Mouse (Mus musculus) lung, postnatal 0 days (tissue): ENCODE results near the gene Rfng. TPM values are rescaled to one million over a fixed set of nuclear protein-coding genes. Genes with fewer than 3 reads are reported as not detected.

ENCODE experiments used
- ATAC-seq: fragments of 200-750 bp; cut with Nextera tagmentation; 2 replicates; pipeline ENCODE4 v1.8.0; 2017; ENCODE audit warnings: moderate library complexity
- DNase-seq: peaks from one replicate; pipeline ENCODE4 v3.0.0-alpha.2; 2016; ENCODE audit warnings: low spot score
- H3K27ac ChIP-seq: fragments of 300-500 bp; sonication (generic); 2 replicates; pipeline ENCODE4 v1.5.1; 2014; ENCODE audit warnings: antibody characterized with exemption, mild to moderate bottlenecking, low read length, mixed read lengths
- H3K27me3 ChIP-seq: fragments of 300-500 bp; sonication (generic); replicated peaks from 2 replicates; pipeline ENCODE4 v1.6.1; 2014; ENCODE audit warnings: low read length, mixed read lengths; ENCODE audit not compliant: insufficient read depth
- H3K36me3 ChIP-seq: fragments of 300-500 bp; sonication (generic); 2 replicates; pipeline ENCODE4 v1.6.1; 2014; ENCODE audit warnings: low read length, mixed read lengths; ENCODE audit not compliant: insufficient read depth
- H3K4me1 ChIP-seq: fragments of 300-500 bp; sonication (generic); 2 replicates; pipeline ENCODE4 v1.6.1; 2014; ENCODE audit warnings: antibody characterized with exemption, low read depth, low read length, mixed read lengths; ENCODE audit not compliant: insufficient read depth
- H3K4me2 ChIP-seq: fragments of 300-500 bp; sonication (generic); replicated peaks from 2 replicates; pipeline ENCODE4 v1.6.1; 2014; ENCODE audit warnings: low read depth, mild to moderate bottlenecking, low read length, moderate library complexity, mixed read lengths
- H3K4me3 ChIP-seq: fragments of 300-500 bp; sonication (generic); 2 replicates; pipeline ENCODE4 v1.5.1; 2014; ENCODE audit warnings: low read depth, low read length
- H3K9ac ChIP-seq: fragments of 300-500 bp; sonication (generic); replicated peaks from 2 replicates; pipeline ENCODE4 v1.6.1; 2014; ENCODE audit warnings: low read depth, mild to moderate bottlenecking
- H3K9me3 ChIP-seq: fragments of 300-500 bp; sonication (generic); 2 replicates; pipeline ENCODE4 v1.6.1; 2016; ENCODE audit warnings: low read length, mixed read lengths
- CTCF ChIP-seq: IDR thresholded peaks from 2 replicates; pipeline ENCODE4 v1.5.1; 2016; ENCODE audit warnings: antibody characterized with exemption, mild to moderate bottlenecking
- EP300 ChIP-seq: IDR thresholded peaks from 2 replicates; pipeline ENCODE4 v1.6.1; 2016; ENCODE audit warnings: antibody characterized with exemption, mild to moderate bottlenecking, control low read depth
- WGBS: fragments of 180-500 bp; shearing (Covaris S2); extraction: QIAGEN DNeasy Blood & Tissue Kit; methylation state at CpG from one replicate; pipeline ENCODE4 v1.1.7; 2014; 5-methylcytosine and 5-hydroxymethylcytosine counted together
- polyA plus RNA-seq: library from polyadenylated mRNA; unstranded; fragments of >200 nt; fragmentation: Nextera tagmentation; extraction: Ambion mirVana; gene quantifications from 2 replicates; pipeline ENCODE4 v1.2.1, GENCODE M21; 2015

Rfng gene
- polyA plus RNA-seq, 1 experiment from 2014 or later: 26.4 TPM

DNA sequence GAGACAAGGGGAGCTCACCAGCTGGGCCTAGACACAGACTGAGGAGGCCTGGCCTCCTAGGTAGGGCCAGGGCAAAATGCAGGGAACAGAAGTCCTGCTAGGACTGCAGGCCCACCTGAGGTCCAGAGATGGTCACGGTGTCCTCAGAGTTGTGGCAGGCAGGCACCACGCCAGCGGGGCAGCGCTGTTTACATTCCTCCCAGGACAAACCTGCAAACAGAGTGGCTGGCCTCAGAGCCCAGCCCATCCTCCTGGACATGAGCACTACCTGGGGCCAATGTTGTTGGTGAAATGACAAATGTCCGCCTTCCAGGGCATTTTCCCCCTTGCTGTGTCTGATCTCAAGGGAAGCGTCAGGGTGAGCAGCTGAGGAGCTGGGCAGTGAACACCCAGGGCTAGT, 33.4 kb upstream of the Rfng start:
- Histone ChIP-seq H3K4me1 (peaks cover 3% of the 10 kb centered on the region; the same call in 1 of the 2 replicates), H3K9me3 (no peaks in the 10 kb centered on the region), H3K36me3 (peaks cover 70% of the 10 kb centered on the region), H3K27ac (no peak overlapping the region), H3K4me2 (no peak overlapping the region), H3K27me3 (no peaks in the 10 kb centered on the region), H3K4me3 (no peak overlapping the region), H3K9ac (no peak overlapping the region)
- no peak for TF ChIP-seq EP300
- no peak for TF ChIP-seq CTCF
- 81% methylated on average over 6 of the region's 6 CpGs for WGBS
- ATAC-seq: no peak
- DNase-seq: no peak

DNA sequence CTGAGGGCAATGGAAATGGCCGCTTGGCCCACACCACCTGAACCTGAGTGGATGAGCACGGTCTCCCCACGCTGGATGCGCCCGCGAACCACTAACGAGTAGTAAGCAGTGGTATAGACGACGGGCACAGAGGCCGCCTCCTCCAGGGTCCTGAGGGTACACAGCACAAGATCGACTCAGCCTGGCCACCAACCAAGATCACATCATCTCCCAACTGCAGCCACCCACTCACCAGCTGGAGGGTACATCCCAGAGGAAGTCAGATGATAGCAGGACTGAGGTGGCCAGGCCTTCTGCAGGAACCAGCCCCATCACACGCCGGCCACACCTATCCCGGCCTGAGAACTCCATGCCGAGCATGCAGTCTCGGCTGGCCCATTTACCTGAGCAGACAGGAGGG, 28.1 kb upstream of the Rfng start:
- Histone ChIP-seq H3K27me3 (no peaks in the 10 kb centered on the region), H3K9ac (no peak overlapping the region), H3K4me1 (no peaks in the 10 kb centered on the region)

DNA sequence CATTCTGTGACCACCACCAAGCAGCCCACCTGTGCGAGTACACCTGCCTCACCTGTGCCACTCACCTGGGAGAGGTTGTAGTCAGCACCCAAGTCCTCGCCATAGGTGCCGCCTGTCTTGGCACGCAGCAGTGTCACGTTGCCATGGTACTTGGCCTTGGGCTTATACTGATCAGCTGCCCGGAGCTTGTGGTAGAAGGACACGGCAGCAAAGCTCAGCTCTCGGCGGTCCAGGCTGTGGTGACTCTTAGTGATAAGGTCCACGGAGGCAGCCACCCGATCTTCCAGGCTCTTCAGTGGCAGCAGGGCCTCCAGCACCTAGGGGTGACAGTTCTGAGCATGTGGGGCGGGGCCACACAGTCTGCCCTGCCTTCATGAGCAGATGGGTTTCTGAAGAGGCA, 24.0 kb upstream of the Rfng start:
- Histone ChIP-seq H3K4me1 (no peaks in the 10 kb centered on the region), H3K9ac (no peak overlapping the region), H3K4me2 (no peak overlapping the region), H3K36me3 (peaks cover 62% of the 10 kb centered on the region), H3K27ac (no peak overlapping the region), H3K9me3 (no peaks in the 10 kb centered on the region), H3K4me3 (no peak overlapping the region), H3K27me3 (no peaks in the 10 kb centered on the region)
- TF ChIP-seq CTCF (no peak), EP300 (no peak)
- DNase-seq (no peak), ATAC-seq (no peak)
- WGBS: 86% methylated on average over 12 of the region's 12 CpGs

More for the DNA sequence above, 28.1 kb upstream of the Rfng start:
- 91% methylated on average over 16 of the region's 16 CpGs for WGBS
- ATAC-seq (no peak), DNase-seq (no peak)
- peaks cover 92% of the 10 kb centered on the region for H3K36me3 ChIP-seq
- no peak overlapping the region for H3K27ac ChIP-seq
- H3K4me2 ChIP-seq: no peak overlapping the region
- no peaks in the 10 kb centered on the region for H3K9me3 ChIP-seq
- H3K4me3 ChIP-seq: no peak overlapping the region
- TF ChIP-seq CTCF (no peak), EP300 (no peak)

DNA sequence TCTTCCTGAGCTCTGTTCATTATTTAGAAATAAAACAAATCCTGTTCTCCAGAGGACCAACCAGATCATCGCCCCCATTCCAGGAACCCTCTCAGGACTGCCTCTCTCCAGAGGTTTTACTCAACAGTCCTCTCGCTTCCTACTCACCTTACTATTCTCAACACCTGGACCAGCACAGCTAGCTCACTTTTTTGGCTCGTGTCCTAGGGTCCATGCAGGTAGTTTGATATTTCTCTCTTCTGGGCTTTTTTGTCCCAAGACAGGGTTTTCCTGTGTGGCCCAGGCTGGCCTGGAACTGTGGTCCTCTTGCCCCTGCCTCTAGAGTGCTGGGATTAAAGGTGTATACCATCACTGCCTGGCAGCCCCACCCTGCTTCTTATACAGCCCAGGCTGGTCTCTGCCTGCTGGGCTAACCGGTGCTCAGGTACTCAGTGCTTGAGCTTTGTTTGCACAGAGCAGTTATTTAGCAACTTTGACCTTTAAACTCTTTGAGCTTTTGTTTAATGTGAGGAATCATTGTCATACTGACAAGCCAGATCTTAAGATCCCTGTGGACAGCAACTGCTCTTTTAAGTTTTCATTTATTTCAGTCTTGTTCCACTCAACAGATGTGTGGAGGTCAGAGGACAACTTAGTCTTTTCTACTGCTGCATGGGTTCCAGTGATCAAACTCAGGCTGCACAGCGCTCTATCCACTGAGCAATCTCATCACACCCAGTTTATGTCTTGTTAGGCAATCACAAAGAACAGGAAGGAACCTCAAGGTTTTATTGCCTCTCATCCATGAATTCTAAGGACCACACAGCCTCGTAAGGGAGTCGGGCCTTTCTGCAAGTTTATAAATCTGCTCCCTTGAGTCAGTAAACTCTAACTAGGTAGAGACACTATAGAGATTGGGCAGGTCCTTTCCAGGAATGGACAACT, 21.6 kb upstream of the Rfng start:
- DNase-seq: no peak
- 79% methylated on average over 7 of the region's 7 CpGs for WGBS

DNA sequence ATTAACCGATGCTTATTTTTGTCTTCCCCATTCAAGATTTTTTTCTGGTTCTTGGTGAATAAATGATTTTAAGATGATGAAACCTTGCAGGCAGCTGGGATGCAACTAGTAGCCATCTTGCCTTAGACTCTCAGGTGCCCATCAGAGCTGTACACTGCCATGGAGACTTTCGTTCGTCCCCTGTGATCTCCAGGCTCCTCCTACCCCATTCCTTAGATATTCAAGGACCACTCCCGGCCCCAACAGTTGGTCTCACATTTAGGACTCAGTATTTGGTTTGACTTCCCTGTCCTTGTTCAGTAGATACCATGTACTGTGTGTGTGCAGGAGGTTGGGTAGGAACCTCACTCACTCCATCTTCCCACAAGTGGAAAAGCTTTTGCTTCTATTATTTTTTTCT, 20.8 kb upstream of the Rfng start:
- Histone ChIP-seq H3K27me3 (no peaks in the 10 kb centered on the region), H3K9me3 (no peaks in the 10 kb centered on the region), H3K4me1 (no peaks in the 10 kb centered on the region), H3K9ac (no peak overlapping the region), H3K27ac (no peak overlapping the region), H3K4me2 (no peak overlapping the region), H3K36me3 (peaks cover 33% of the 10 kb centered on the region), H3K4me3 (no peak overlapping the region)
- TF ChIP-seq CTCF (no peak), EP300 (no peak)
- WGBS: 57% methylated on average over 4 of the region's 4 CpGs
- ATAC-seq (no peak), DNase-seq (no peak)

More for the DNA sequence above, 21.6 kb upstream of the Rfng start:
- peaks cover 41% of the 10 kb centered on the region for H3K36me3 ChIP-seq
- no peak overlapping the region for H3K9ac ChIP-seq
- H3K27me3 ChIP-seq: no peaks in the 10 kb centered on the region
- H3K4me2 ChIP-seq: no peak overlapping the region
- no peak for ATAC-seq
- no peak overlapping the region for H3K27ac ChIP-seq
- H3K4me3 ChIP-seq: no peak overlapping the region
- H3K4me1 ChIP-seq: no peaks in the 10 kb centered on the region
- no peaks in the 10 kb centered on the region for H3K9me3 ChIP-seq
- TF ChIP-seq CTCF: no peak
- TF ChIP-seq EP300: no peak

DNA sequence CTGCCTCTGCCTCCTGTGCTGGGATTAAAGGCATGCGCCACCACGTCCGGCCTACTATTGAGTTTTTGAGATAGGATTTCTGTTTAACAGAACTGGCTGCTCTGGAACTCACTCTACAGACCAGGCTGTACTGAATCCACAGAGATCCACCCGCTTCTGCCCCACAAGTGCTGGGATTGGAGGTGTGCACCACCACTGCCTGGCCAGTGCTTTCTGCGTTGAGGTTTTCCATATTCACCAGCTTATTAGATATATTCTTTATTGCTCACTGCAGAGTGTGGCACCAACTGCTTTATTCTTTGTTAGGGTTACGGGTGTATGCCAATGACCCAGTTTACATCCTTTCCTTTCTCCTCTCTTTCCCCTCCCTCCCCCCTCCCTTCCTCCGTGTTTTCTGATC, 20.3 kb upstream of the Rfng start:
- 78% methylated on average over 7 of the region's 7 CpGs for WGBS
- ATAC-seq: no peak

More for the DNA sequence above, 20.3 kb upstream of the Rfng start:
- Histone ChIP-seq H3K4me3 (no peak overlapping the region), H3K4me1 (no peaks in the 10 kb centered on the region), H3K27ac (no peak overlapping the region), H3K36me3 (peaks cover 28% of the 10 kb centered on the region), H3K9ac (no peak overlapping the region), H3K9me3 (no peaks in the 10 kb centered on the region), H3K27me3 (no peaks in the 10 kb centered on the region), H3K4me2 (no peak overlapping the region)
- no peak for DNase-seq
- TF ChIP-seq EP300 (no peak), CTCF (no peak)
